Mouse (Mus musculus): ENCODE measurements at regions not wholly inside any gene's neighbourhood (a gene's known extent, or its start where the extent isn't known, plus 50 kb on each side); places are given as distances from the start of the nearest gene placed in this dataset.

DNA sequence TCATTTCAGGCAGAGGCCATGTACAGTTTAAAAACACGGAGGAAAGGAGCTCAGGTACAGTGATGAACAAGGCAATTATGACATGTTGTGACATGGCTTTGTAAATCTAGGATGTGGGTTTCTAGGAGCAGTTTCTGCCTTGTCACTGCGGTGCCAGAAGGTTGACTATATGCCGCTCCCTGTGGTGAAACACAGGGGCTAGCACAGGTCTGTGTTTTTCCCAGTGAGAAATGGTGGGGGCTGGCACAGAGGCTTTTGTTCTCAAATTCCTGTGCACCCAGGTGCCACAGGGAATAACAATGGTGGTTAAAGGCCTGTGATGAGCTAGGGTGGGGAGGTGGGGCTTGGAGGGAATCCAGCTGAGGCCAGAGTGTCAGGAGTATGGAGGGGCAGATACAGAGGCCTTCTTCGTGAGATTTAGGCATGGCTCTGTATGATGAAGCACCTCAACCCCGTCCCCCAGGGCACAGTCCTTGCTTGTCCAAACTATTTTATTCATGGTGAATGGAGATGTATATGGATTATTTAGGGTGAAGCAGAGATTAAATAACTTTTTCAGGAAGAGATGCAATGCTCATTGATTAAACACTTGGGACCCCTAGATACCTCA, 80.0 kb upstream of the Inhba start:
- DNase-seq, result no peak

DNA sequence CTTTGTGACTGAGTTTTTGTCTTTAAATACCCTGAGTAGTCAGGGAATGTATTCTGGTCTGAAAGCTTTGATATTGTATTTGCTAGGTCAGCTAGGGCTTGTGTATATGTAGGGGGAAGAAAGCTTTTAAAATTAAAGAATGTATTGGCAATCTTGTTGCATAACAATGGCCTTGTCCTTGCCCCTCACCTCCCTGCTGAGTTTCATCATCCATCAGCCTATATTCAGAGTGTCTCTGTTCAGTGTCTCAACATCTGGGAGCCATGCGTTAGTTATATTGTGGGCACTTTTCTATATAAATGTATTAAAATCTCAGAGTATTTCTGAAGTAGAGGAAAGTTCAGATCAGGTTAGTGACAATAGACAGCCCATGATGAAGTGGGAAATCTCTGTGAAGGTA, 76.0 kb upstream of the Inhba start:
- DNase-seq, result no peak

DNA sequence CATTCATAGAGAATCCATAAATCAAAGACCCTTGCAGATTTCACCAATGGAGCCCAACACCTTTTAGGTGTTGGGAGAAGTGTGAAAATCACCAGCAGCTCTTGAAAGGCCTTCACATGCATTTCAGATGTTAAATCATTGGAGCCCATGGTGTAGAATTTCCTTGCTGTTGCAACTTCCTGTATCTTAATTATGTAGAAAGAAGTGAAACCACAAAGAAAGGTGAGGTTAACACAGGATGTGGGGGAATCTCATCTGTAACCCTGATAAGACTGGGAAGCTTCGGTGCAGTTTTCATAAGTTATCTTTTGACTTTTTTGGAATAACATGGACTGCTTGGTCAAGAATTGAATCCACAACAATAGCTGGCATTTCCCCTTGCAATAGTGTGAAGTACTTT, 75.5 kb upstream of the Inhba start:
- DNase-seq, result no peak

DNA sequence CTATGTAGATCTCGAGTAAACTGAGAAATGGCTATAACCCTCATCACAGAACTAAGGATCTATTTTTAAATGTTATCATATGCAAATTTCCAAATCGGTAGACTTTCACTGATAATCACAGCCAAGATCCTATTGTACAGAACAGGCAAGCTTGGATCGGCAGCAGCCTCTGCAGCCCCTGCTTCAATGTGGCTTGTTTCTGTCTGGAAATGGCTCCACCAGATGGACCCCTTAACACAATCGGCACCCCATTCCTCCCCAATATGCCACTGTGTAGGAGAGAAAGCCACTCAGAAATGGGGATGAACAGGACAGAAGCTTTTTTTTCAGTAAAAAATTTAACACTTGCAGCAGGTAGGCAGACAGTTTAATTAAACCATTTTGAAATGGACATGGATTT, 61.5 kb upstream of the Inhba start:
- no peak for DNase-seq

DNA sequence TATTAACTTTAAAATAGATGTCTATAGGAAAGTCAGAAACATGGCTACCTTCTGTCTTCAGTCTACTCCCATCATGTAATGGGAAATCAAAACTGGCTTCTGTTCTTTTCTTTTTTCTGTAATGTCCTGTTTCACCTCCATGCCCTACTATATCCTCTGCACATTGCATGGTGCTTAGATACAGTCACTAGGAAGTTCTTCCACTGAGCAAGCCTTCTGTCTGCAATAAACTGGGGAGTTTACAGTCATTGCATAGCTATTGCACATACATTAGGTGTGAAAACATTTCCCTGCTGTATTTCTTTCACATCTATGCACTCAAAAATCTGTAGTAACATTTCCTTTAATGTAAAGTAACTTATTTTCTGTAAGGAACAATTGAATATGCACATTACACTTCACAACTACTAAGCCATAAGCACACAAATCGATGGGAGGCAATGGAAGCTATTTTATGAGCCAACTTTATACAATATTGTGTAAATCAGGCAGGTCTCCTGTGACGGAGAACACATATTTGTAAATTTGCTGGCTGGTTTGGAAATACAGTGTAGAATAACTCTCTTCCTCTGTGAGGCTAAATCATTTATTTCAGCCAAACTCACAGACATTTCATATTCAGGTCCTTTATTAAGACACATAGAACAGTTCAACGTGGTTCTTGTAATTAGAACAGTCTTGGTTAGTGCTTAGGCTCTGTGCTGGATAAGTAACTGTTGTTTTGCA, 60.6 kb upstream of the Inhba start:
- DNase-seq, result no peak
